Mouse (Mus musculus) ES-Bruce4 (cell line): Measurements from ENCODE around the gene Hfe.

Experiments
- CTCF ChIP-seq: IDR thresholded peaks from one replicate; pipeline ENCODE4 v1.8.1; 2011; ENCODE audit warnings: low read depth, low read length
- EP300 ChIP-seq: IDR thresholded peaks from 2 replicates; pipeline ENCODE4 v1.6.1; 2011; ENCODE audit warnings: low read depth, low read length; ENCODE audit not compliant: insufficient read depth
- POLR2A ChIP-seq: IDR thresholded peaks from one replicate; pipeline ENCODE4 v1.8.1; 2011; ENCODE audit warnings: low read length; ENCODE audit not compliant: insufficient read depth

DNA sequence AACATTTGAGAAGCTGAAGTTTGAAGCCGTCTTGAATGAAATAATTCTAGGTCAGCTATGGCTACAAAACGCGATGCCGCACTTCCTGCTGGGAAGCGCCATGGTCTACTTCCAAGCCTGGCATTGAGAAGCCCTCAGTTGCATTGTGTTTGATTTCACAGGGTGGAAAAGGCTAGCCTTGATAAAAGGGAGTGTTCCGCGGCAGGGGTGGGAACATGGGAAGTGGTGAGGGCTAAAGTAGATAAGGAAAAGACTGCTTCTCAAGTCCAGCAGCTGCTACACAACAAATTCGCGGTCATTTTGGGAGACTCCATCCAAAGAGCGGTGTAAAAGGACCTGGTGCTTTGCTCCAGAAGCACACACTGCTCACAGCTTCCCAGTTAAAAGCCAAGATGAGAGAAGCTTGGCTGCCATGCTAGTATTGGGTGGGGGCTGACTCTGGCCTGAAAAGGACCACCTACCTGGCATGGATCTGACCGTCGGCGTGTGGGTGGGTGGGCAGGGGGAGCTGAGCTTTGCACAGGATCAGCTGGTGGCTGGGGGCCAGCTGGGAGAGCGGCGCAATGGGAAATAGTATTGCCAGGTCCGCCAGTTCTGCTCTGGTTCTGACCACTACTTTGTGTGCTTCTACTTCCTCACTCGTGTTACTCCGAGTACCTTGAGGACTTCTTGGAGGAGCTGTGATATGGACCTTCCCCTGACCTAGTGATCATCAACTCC lies 18.0 kb upstream of the Hfe start:
- TF ChIP-seq CTCF (no peak), POLR2A (no peak), EP300 (no peak)
